25 mouse cellular contexts compared by ENCODE assay signal in genomic region chr12:109607953-109608352, GRCm38 (mm10). TPM values are rescaled to one million over a fixed set of nuclear protein-coding genes. Genes with fewer than 3 reads are reported as not detected.
DNase-seq lines count a peak whose midpoint lies in the region; ATAC-seq lines count a peak whose summit lies in the region.
"Had no signal": no experiment of that assay in that cellular context is flagged by ENCODE, and none has a peak within 500 bp of the region (broad histone marks: within the 10 kb centered on the region; RNA-seq: fewer than 3 reads in every experiment).

No protein-coding gene starts in this region.

- no peak overlapping the region for H3K4me2 ChIP-seq in forebrain, embryonic 13.5 days
- no peak overlapping the region for H3K4me2 ChIP-seq in hindbrain, embryonic 12.5 days (replicated peaks)
- no peak overlapping the region for H3K4me2 ChIP-seq in hindbrain, embryonic 11.5 days (replicated peaks; ENCODE audit: low read depth, low read length)
- H3K4me2 ChIP-seq in liver, embryonic 13.5 days, result peak overlapping the region; percentile 12; the same call in 1 of the 2 replicates
- H3K4me2 ChIP-seq: embryonic facial prominence, embryonic 13.5 days had no signal

- peaks cover 15% of the 10 kb centered on the region for H3K27me3 ChIP-seq in forebrain, embryonic 10.5 days (ENCODE audit: poor library complexity, severe bottlenecking)
- H3K27me3 ChIP-seq in forebrain, embryonic 13.5 days, result no peaks in the 10 kb centered on the region; the same call in 1 of the 2 replicates
- H3K27me3 ChIP-seq in hindbrain, embryonic 12.5 days, result no peaks in the 10 kb centered on the region
- H3K27me3 ChIP-seq in hindbrain, embryonic 11.5 days (ENCODE audit: control insufficient read depth, insufficient read depth, low read length), result no peaks in the 10 kb centered on the region
- peaks cover 13% of the 10 kb centered on the region; the same call in 1 of the 2 replicates for H3K27me3 ChIP-seq in embryonic facial prominence, embryonic 10.5 days (replicated peaks; ENCODE audit: low read depth, poor library complexity, severe bottlenecking)
- H3K27me3 ChIP-seq in liver, embryonic 13.5 days, result peaks cover 14% of the 10 kb centered on the region

- H3K36me3 ChIP-seq in forebrain, embryonic 10.5 days (replicated peaks), result peaks cover 100% of the 10 kb centered on the region
- peaks cover 69% of the 10 kb centered on the region for H3K36me3 ChIP-seq in forebrain, embryonic 13.5 days (ENCODE audit: poor library complexity, severe bottlenecking)
- H3K36me3 ChIP-seq in hindbrain, embryonic 12.5 days, result peaks cover 55% of the 10 kb centered on the region
- H3K36me3 ChIP-seq in hindbrain, embryonic 11.5 days (ENCODE audit: control insufficient read depth, insufficient read depth, low read length), result peaks cover 10% of the 10 kb centered on the region
- peaks cover 98% of the 10 kb centered on the region for H3K36me3 ChIP-seq in embryonic facial prominence, embryonic 10.5 days (replicated peaks)
- peaks cover 21% of the 10 kb centered on the region for H3K36me3 ChIP-seq in liver, embryonic 13.5 days

- no peak for ATAC-seq in forebrain, embryonic 13.5 days
- no peak for ATAC-seq in hindbrain, embryonic 12.5 days (ENCODE audit: low FRiP score)
- no peak for ATAC-seq in hindbrain, embryonic 11.5 days (ENCODE audit: low FRiP score)
- no peak for ATAC-seq in liver, embryonic 13.5 days (ENCODE audit: low read depth)

- DNase-seq in forebrain, embryonic 10.5 days (ENCODE audit: extremely low spot score, low spot score), result no peak
- DNase-seq in hindbrain, embryonic 11.5 days (ENCODE audit: low spot score), result no peak
- DNase-seq in embryonic facial prominence, embryonic 10.5 days (ENCODE audit: low spot score), result peak; percentile 34
- no peak for DNase-seq in liver, embryonic 13.5 days
- DNase-seq in lung, postnatal 10 days, result no peak
- no peak for DNase-seq in adrenal gland, postnatal 10 days
- DNase-seq: cerebellum, adult 11-12 months; cerebellum, postnatal 10 days; gastrocnemius, postnatal 36 days; kidney, adult 2 months; left cerebral cortex, postnatal 4 days had no signal

- peak overlapping the region; percentile 78 for H3K27ac ChIP-seq in forebrain, embryonic 10.5 days
- no peak overlapping the region for H3K27ac ChIP-seq in forebrain, embryonic 13.5 days
- peak overlapping the region; percentile 57; the same call in 1 of the 2 replicates for H3K27ac ChIP-seq in hindbrain, embryonic 12.5 days
- H3K27ac ChIP-seq in hindbrain, embryonic 11.5 days (ENCODE audit: low read depth, low read length), result no peak overlapping the region
- H3K27ac ChIP-seq in embryonic facial prominence, embryonic 10.5 days (replicated peaks), result peak overlapping the region; percentile 76
- H3K27ac ChIP-seq in liver, embryonic 13.5 days, result peak overlapping the region; percentile 64; the same call in 1 of the 2 replicates
- H3K27ac ChIP-seq: embryonic facial prominence, embryonic 13.5 days; kidney, postnatal 0 days; left cerebral cortex, adult 2 months; macrophage had no signal

- H3K9me3 ChIP-seq in forebrain, embryonic 10.5 days, result peaks cover 28% of the 10 kb centered on the region
- peaks cover 18% of the 10 kb centered on the region for H3K9me3 ChIP-seq in forebrain, embryonic 13.5 days (replicated peaks)
- peaks cover 22% of the 10 kb centered on the region; the same call in 1 of the 2 replicates for H3K9me3 ChIP-seq in hindbrain, embryonic 12.5 days (replicated peaks)
- H3K9me3 ChIP-seq in hindbrain, embryonic 11.5 days (ENCODE audit: control insufficient read depth, low read length), result peaks cover 3% of the 10 kb centered on the region; the same call in 1 of the 2 replicates
- peaks cover 27% of the 10 kb centered on the region for H3K9me3 ChIP-seq in embryonic facial prominence, embryonic 10.5 days
- no peaks in the 10 kb centered on the region for H3K9me3 ChIP-seq in liver, embryonic 13.5 days (replicated peaks)
- H3K9me3 ChIP-seq: embryonic facial prominence, embryonic 13.5 days had no signal

- 48% methylated on average over 9 of the region's 9 CpGs for WGBS in forebrain, embryonic 10.5 days
- WGBS in forebrain, embryonic 13.5 days, result 30% methylated on average over 9 of the region's 9 CpGs
- WGBS in hindbrain, embryonic 12.5 days, result 41% methylated on average over 9 of the region's 9 CpGs
- WGBS in hindbrain, embryonic 11.5 days, result 44% methylated on average over 9 of the region's 9 CpGs
- 40% methylated on average over 9 of the region's 9 CpGs for WGBS in embryonic facial prominence, embryonic 10.5 days
- WGBS in liver, embryonic 13.5 days (ENCODE audit: insufficient replicate concordance), result 52% methylated on average over 9 of the region's 9 CpGs

- no peak overlapping the region for H3K9ac ChIP-seq in forebrain, embryonic 13.5 days
- H3K9ac ChIP-seq in hindbrain, embryonic 12.5 days, result 0 out of 2 replicates have a peak overlapping the region, but pooled peaks have one; percentile 2
- H3K9ac ChIP-seq in hindbrain, embryonic 11.5 days (ENCODE audit: low read depth, low read length), result no peak overlapping the region
- no peak overlapping the region for H3K9ac ChIP-seq in liver, embryonic 13.5 days
- H3K9ac ChIP-seq: embryonic facial prominence, embryonic 13.5 days had no signal

- no peak overlapping the region for H3K4me3 ChIP-seq in forebrain, embryonic 10.5 days
- H3K4me3 ChIP-seq in forebrain, embryonic 13.5 days, result no peak overlapping the region
- H3K4me3 ChIP-seq in hindbrain, embryonic 12.5 days, result no peak overlapping the region
- no peak overlapping the region for H3K4me3 ChIP-seq in hindbrain, embryonic 11.5 days (ENCODE audit: low read depth, low read length)
- H3K4me3 ChIP-seq in embryonic facial prominence, embryonic 10.5 days, result no peak overlapping the region
- no peak overlapping the region for H3K4me3 ChIP-seq in liver, embryonic 13.5 days (replicated peaks)
- H3K4me3 ChIP-seq: embryonic facial prominence, embryonic 13.5 days; erythroblast, embryonic 14.5 days; left cerebral cortex, adult 2 months had no signal

- H3K4me1 ChIP-seq in forebrain, embryonic 10.5 days, result peaks cover 60% of the 10 kb centered on the region
- H3K4me1 ChIP-seq in forebrain, embryonic 13.5 days, result peaks cover 27% of the 10 kb centered on the region
- H3K4me1 ChIP-seq in hindbrain, embryonic 12.5 days, result peaks cover 38% of the 10 kb centered on the region
- peaks cover 6% of the 10 kb centered on the region for H3K4me1 ChIP-seq in hindbrain, embryonic 11.5 days (replicated peaks; ENCODE audit: control insufficient read depth, insufficient read depth, low read length)
- peaks cover 49% of the 10 kb centered on the region for H3K4me1 ChIP-seq in embryonic facial prominence, embryonic 10.5 days
- H3K4me1 ChIP-seq in liver, embryonic 13.5 days (replicated peaks), result no peaks in the 10 kb centered on the region; the same call in none of the 2 replicates

RNA-seq across cellular contexts. Expression of gene Rtl1, which starts 7.8 kb away (rescaled TPM):
- polyA plus RNA-seq in forebrain, embryonic 10.5 days (2016; fragmentation: Nextera tagmentation; extraction: Ambion mirVana), result 1.0 TPM in 2 replicates
- polyA plus RNA-seq in forebrain, embryonic 13.5 days (2015; fragmentation: Nextera tagmentation; extraction: Ambion mirVana), result 0.99 and 1.5 TPM in 2 replicates
- 1.5 and 1.6 TPM in 2 replicates for polyA plus RNA-seq in hindbrain, embryonic 12.5 days (2016; fragmentation: Nextera tagmentation; extraction: Ambion mirVana)
- 0.50 and 0.85 TPM in 2 replicates for polyA plus RNA-seq in hindbrain, embryonic 11.5 days (2014; fragmentation: Nextera tagmentation; extraction: Ambion mirVana)
- polyA plus RNA-seq in embryonic facial prominence, embryonic 10.5 days (2016; fragmentation: Nextera tagmentation; extraction: Ambion mirVana), result 0.87 and 0.88 TPM in 2 replicates
- polyA plus RNA-seq in liver, embryonic 13.5 days (2015; fragmentation: Nextera tagmentation; extraction: Ambion mirVana), result 0.58 and 0.74 TPM in 2 replicates
- total RNA-seq in adrenal gland, postnatal 10 days (2021), result 1 to 10 TPM; 4.4 to 4.5 TPM
- total RNA-seq: gastrocnemius, adult 18-20 months; gastrocnemius, postnatal 36 days; hematopoietic stem cell, adult 5-6 weeks; liver, adult 2 months; monocyte, adult 5-6 weeks; neutrophil, adult 5-6 weeks had no signal
- polyA plus RNA-seq: large intestine, adult 2 months; liver, adult 2 months; macrophage; small intestine, adult 2 months had no signal

Comparison
In these comparisons a context has a peak if more than half of its experiments do, and no peak if none do; other contexts are left out.
1. H3K27ac ChIP-seq: peak in forebrain, embryonic 10.5 days (single experiment), hindbrain, embryonic 12.5 days (single experiment), embryonic facial prominence, embryonic 10.5 days (single experiment) and liver, embryonic 13.5 days (single experiment); none in forebrain, embryonic 13.5 days (single experiment) and hindbrain, embryonic 11.5 days (single experiment).